Mouse (Mus musculus): ENCODE measurements around the gene Ttc32.
"Not testable (repeated sequence)": the region's sequence is repeated elsewhere in the genome, so short reads cannot be mapped to it uniquely, and the experiment has no call there.

Ttc32 gene

DNA sequence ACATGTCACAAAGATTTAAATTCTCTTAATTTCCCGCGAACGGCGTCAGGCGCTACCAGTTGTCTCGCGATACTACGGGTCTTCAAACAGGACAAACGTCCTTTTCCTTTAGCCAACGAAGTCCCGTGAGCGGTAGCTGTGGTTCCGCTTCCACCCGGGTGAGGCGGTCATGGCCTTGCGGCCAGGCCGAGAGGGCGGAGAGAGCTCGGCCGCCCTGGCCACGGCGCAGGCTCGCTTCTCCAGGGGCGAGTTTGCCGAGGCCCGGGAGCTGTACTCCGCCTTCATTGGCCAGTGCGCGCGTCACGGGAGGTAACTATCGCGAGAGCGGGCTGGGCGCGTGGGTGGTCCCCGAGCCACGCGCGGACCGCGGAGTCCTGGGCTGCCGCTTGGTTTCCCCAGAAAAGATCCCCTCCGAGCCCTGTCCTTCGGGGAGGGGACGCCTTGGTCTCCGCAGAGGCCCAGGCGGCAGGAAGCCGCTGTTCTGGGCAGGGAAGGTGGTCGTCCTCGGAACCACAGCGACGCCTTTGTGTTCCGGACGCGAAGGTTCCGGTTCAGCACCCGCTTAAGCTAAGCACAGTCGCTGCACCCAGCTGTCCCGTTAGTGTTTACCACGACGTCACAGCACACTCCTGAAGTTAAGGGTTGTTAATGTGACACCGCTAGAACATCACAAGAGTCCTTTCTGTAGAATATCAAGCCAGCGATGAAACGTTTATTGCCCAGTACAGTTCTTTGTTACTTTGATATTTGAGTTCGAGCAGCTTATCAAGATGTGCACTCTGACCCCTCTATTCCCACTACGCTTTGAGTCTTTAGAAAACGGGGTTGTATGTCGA lies at the start of gene Ttc32:
TSS of gene Ttc32 (plus strand) at position 110 of the 836 bp plus-strand sequence.
- peak; percentile 96 for DNase-seq (ENCODE audit: low spot score)

DNA sequence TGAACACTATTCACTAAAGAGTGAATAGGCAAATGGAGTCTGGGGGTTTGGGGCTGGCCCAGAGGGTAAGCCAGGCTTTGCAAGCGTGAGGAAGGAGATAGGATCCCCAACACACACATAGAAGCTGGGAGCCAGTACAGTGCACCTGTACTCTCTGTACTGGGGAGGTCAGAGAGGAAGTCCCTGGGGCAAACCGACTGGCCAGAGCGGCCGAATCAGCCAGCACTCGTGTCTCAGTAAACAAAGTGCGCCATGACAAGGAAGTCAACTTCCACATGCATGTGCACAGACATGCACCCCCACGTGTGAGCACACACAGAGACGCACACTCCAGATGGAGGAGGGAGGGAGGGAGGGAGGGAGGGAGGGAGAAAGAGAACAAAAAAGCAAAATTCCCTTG lies 36.6 kb upstream of the Ttc32 start:
- DNase-seq (ENCODE audit: low spot score) = no peak

- DNase-seq (ENCODE audit: low spot score) = no peak
Observed at GRCm38 (mm10) chr12:8998318-8998717, 31.5 kb upstream of the Ttc32 start.

DNA sequence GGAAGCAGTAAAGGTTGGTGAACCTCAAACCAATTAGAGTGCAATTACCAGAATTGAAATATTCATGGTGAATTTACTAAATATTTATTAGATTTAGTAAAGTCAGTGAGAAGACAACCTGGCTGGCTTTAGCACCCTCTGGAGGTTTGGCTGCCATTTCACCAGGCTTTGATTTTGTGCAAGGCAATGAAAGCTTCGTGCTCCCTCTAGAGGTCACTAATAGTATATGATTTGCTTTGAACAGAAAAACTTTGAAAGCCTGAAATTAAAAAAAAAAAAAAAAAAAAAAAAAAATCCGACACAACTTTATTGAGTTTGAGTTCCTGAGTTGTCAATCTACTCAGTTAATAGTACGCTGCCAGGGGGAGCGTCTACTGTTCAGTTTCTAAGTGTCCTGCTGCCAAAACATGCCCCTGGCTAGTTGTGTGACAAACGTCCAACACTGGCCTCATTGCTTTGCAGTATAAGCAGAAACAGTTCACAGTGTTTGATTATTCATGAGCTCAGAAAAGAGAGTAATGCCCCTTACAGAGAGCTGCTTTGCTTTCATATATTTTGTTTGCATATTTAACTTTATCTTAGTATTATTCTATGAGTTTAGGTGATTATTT lies 27.7 kb upstream of the Ttc32 start:
- peak; percentile 69 for DNase-seq (ENCODE audit: low spot score)

- DNase-seq (ENCODE audit: low spot score) = no peak
Observed at GRCm38 (mm10) chr12:9007146-9007545, 22.7 kb upstream of the Ttc32 start.

GRCm38 (mm10) chr12:9007811-9008210 lies 22.0 kb upstream of the Ttc32 start:
- no peak for DNase-seq (ENCODE audit: low spot score)

DNA sequence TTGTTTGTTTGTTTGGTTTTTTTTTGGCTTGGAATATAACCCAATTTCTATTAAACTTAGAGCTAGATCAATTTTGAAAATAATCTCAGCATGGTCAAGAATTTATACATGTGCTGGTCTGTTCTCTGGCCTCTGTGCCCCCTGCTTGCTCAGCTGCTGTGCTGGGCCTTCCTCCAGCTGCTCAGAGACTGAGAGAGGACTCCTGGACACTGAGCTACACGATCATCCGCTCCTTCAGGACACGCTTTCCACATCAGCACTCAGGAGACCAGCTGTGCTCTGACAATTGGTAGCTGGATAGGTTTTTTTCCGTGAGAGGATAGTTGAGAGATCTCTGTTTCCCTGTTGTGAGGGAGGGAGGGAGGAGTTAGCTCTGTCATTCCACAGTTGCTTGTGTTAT lies 19.5 kb upstream of the Ttc32 start:
- no peak for DNase-seq (ENCODE audit: low spot score)

- no peak for DNase-seq (ENCODE audit: low spot score)
Observed at GRCm38 (mm10) chr12:9016376-9016775, 13.4 kb upstream of the Ttc32 start.

DNA sequence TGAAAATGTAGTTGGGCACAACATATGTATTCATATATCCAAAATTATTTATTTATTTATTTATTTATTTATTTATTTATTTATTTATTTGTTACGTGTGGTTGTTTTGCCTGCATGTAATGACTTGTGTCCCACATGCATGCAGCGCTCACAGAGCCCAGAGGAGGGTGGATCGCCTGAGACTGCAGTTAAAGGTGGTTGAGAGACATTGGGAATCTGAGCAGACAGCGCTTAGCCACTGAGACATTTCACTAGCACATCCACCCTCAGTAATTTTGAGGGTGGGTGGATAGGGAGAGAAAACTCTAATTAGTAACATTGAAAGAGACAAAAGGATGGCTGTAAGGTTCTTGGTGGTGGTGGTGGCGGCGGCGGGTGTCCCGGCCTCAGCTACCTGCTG lies 9.4 kb upstream of the Ttc32 start:
- DNase-seq (ENCODE audit: low spot score) = no peak

- DNase-seq (ENCODE audit: low spot score) = no peak
Observed at GRCm38 (mm10) chr12:9020986-9021385, 8.8 kb upstream of the Ttc32 start.

GRCm38 (mm10) chr12:9023031-9023430 lies 6.8 kb upstream of the Ttc32 start:
- DNase-seq (ENCODE audit: low spot score) = no peak

DNA sequence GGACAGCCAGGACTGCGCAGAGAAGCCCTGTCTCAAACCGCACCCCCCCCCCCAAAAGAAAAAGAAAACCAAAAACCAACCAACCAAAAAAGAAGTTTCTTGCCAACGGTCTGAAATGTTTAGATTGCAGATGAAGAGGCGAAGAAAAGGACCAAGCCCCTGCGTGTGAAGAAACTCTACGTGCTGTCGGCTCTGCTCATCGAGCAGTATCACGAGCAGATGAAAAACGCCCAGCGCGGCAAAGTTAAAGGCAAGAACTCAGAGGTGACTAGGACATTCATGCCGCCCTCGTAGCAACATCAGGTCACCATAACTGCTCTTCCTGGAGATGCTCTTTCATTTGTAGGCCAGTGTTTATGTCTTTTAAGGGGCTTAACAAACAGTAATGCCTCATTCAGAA lies 5.7 kb upstream of the Ttc32 start:
- no peak for DNase-seq (ENCODE audit: low spot score)

DNA sequence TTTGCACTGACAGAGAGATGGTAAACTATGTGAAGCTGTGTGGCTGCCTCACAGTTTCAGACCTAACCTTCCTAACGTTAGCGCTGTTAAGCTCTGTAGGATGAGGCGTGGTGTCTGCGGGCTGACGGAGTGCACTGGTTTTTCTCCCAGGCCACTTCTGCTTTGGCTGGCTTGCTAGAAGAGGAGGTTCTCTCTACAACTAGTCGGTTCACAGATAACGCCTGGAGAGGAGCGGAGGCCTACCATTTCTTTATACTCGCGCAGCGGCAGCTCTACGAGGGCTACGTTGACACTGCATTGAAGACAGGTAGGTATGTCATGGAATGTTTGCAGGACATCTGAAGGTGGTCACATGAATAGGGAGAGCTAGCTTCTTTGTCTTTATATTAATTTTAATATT lies 5.1 kb upstream of the Ttc32 start:
- DNase-seq (ENCODE audit: low spot score) = no peak

DNA sequence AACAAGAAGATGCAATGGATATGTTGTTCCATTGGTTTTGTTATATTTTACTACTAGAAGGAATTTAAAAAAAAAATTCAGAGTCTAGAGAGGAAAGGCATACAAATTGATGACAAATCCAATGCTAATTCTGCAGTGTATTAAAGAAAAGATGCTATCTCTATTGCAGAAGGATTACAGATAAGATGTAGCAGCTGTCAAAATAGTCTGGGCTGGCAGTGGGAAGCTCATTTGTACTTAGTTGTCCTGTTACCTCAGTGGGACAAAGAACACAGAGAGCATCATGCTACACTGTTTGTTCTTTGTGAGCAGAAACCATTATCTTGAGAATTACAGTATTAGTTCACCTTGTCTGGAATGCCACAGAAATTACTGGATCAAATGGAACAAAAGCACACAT lies 3.0 kb upstream of the Ttc32 start:
- DNase-seq (ENCODE audit: low spot score) = no peak

DNA sequence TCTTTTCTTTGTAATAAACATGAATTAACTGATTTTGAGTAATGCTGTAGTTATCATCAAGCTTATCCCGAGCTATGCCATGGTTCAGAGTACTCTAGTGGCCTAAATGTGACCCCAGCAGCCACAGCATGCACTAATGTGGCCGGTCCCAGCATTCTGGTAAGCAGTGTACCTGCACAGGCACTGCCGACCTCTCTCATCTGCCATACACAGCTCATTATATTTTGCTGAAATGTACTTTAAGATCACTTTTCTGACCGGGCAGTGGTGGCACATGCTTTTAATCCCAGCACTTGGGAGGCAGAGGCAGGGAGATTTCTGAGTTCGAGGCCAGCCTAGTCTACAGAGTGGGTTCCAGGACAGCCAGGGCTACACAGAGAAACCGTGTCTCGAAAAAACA lies 981 bp upstream of the Ttc32 start:
- DNase-seq (ENCODE audit: low spot score) = not testable (repeated sequence)

DNA sequence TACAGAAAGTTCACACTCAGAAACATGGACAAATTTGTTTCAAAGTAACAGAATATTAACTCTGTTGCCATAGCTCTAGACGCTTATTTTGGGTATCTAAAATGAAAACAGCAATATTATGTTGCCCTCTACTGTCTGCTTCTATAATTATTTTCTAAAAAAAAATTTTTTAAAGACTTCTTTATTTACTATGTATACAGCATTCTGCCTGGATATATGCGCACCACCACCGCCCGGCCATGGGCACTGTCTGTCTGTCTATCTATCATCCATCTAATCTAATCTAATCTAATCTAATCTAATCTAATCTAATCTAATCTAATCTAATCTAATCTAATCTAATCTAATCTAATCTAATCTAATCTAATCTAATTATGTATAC lies 300 bp upstream of the Ttc32 start:
- no peak for DNase-seq (ENCODE audit: low spot score)

GRCm38 (mm10) chr12:9031166-9031565 lies 1.4 kb downstream of the Ttc32 start:
- DNase-seq (ENCODE audit: low spot score) = no peak

GRCm38 (mm10) chr12:9033140-9033539 lies 3.3 kb downstream of the Ttc32 start:
- DNase-seq (ENCODE audit: low spot score) = no peak

- DNase-seq (ENCODE audit: low spot score) = no peak
Observed at GRCm38 (mm10) chr12:9036409-9036808, 6.6 kb downstream of the Ttc32 start.

GRCm38 (mm10) chr12:9040177-9040576 lies 10.4 kb downstream of the Ttc32 start:
- DNase-seq (ENCODE audit: low spot score) = no peak

- no peak for DNase-seq (ENCODE audit: low spot score)
Observed at GRCm38 (mm10) chr12:9040686-9041085, 10.9 kb downstream of the Ttc32 start.

DNA sequence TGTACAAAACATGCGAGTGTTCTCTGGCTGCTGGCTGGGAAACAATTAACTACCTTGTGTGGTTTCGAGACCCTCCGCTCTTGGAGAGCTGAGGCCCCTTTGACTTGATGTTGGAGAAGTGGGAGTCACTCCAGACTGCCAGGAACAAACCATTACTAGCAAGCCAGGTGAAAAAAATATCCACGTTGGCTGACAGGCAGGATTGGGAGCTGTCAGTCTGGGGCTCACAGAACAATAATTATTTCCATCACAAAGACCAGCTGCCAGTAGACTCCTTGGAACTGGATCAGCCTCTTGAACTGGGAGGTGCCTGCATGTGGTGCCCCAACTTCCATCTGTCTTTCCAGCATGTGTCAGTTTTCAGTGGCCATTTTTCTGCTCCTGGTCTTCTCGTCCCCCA lies 12.5 kb downstream of the Ttc32 start:
- no peak for DNase-seq (ENCODE audit: low spot score)

DNA sequence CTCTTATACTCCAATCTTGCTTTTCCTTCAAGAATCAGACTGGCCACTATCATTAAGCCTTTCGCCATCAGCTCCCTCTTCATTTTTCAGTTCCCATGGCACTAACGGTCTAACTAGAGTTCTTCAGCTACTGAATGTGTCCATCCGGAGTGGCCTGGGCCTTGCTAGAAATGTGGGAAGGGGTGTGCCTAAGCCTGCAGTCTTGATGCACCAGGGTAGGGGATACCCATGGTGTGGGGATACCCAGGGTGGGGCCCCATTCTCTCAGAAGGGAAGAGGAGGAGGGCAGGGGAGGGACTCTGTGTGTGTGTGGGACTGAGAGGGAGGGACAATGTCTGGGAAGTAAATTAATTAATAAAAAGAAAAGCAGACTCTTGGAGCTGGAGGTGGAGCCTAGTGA lies 13.0 kb downstream of the Ttc32 start:
- DNase-seq (ENCODE audit: low spot score) = no peak

DNA sequence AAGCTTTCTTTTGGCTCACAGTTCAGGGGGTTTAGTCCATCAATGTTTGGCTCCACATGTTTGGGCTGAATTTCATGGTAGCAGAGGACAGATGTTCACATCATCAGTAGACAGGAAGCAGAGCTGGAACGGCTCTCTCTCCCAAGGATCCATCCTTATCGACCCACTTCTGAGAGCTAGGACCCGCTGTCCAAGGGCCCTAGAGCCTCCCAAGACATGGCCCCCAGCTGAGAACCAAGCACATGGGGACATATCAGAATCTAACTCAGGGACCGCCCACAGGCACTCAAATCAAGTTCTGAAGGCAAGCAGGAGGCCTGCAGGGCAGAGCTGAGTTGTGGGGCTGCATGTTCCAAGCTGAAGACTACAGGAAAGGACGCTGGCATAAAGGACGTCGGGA lies 14.9 kb downstream of the Ttc32 start:
- DNase-seq (ENCODE audit: low spot score) = no peak
